Mouse (Mus musculus): ENCODE data around the gene Vill. TPM values are rescaled to one million over a fixed set of nuclear protein-coding genes. Genes with fewer than 3 reads are reported as not detected.

The Vill gene
- polyA plus RNA-seq, 1 experiment: 7.9 TPM

DNA sequence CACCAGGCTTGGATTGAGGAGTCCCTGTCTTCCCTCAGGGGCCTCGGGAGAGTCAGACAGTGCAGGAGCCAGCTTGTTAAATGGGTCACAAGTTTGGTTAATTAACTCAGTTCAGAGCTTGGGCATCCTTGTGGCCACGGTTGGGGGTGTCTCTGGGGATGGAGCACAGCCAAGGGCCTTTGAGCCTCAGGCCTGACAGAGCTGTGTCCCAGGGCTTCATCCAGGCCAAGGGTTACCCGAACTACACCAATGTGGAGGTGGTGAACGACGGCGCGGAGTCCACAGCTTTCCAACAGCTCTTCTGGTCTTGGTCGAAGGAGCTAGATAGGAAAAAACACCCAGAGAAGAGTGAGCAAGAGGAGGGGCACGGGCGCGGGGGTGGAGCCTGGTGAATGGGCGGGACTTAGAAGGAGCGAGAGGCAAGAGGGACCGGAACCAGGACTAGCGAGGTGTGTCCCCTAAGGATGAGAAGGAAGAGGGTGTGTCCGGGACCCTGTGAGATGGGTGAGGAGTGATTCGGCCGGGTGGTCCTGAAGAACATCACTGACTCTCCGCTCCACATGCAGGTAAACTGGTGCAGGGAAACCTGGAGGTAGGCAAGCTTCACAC lies 10.6 kb downstream of the Vill start:
- 69% methylated on average over 19 of the region's 19 CpGs for WGBS
- no peaks in the 10 kb centered on the region for H3K27me3 ChIP-seq (ENCODE audit: control insufficient read depth, insufficient read depth, low read length)
- H3K36me3 ChIP-seq (ENCODE audit: control insufficient read depth, insufficient read depth, low read length): no peaks in the 10 kb centered on the region
- TF ChIP-seq CTCF (IDR thresholded peaks at IDR 0.05; ENCODE audit: borderline replicate concordance, control insufficient read depth, extremely low read depth, insufficient read depth, low read length, poor library complexity): no peak
- no peak for TF ChIP-seq POLR2A (IDR thresholded peaks at IDR 0.05; ENCODE audit: control insufficient read depth, extremely low read depth, insufficient read depth, low read length, poor library complexity)
- DNase-seq: no peak
- peak overlapping the region; percentile 16; the same call in 1 of the 2 replicates for H3K4me3 ChIP-seq (ENCODE audit: control insufficient read depth, insufficient read depth, low read length)
- no peak overlapping the region for H3K27ac ChIP-seq (ENCODE audit: control insufficient read depth, insufficient read depth, low read length)
- H3K4me1 ChIP-seq (replicated peaks; ENCODE audit: control insufficient read depth, insufficient read depth, low read length): peaks cover 10% of the 10 kb centered on the region

DNA sequence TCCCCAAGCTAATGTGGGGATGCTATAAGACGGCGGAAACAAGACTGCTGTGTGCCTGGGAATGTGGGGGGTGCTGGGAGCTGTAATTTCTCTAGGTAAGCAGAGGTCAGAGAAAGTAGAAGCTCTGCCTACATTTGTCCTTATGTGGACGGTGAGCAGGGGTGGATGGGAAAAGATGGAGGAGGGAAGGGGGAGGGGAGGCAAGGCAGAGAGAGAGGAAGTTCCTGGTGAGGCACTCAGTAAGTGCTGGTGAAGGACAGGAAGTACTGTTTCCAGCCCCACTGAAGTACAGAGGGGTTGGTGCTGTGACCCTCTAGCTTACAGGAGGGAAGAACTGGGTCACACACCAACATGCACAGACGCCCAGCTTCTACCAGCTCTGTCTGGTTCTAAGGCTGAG lies 11.7 kb downstream of the Vill start:
- no peak for TF ChIP-seq CTCF (IDR thresholded peaks at IDR 0.05; ENCODE audit: borderline replicate concordance, control insufficient read depth, extremely low read depth, insufficient read depth, low read length, poor library complexity)
- no peak for TF ChIP-seq POLR2A (IDR thresholded peaks at IDR 0.05; ENCODE audit: control insufficient read depth, extremely low read depth, insufficient read depth, low read length, poor library complexity)
- no peaks in the 10 kb centered on the region for H3K36me3 ChIP-seq (ENCODE audit: control insufficient read depth, insufficient read depth, low read length)

DNA sequence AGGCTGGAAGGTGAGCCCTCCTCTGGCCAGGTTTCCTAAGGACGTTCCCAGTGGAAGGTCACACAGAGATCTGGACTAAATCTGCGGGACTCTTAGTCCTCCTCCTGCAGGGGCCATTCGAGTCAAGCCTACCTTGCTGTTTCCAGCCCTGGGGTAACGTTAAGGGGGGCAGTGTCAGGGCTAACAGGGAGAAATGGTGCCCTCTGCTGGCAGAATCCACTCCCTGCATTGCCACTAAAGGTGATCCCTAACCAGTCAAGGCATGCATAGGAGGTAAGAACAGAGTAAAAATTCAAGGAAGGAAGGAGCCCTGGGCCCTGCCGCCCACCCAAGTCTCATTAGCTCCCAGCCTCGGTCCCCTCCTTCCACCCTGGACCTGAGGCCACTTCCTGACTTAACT lies 15.0 kb downstream of the Vill start:
- TF ChIP-seq POLR2A (IDR thresholded peaks at IDR 0.05; ENCODE audit: control insufficient read depth, extremely low read depth, insufficient read depth, low read length, poor library complexity): no peak
- peak; percentile 84; the same call in 1 of the 2 replicates for TF ChIP-seq CTCF (IDR thresholded peaks at IDR 0.05; ENCODE audit: borderline replicate concordance, control insufficient read depth, extremely low read depth, insufficient read depth, low read length, poor library complexity)
- Histone ChIP-seq H3K27ac (ENCODE audit: control insufficient read depth, insufficient read depth, low read length) (no peak overlapping the region), H3K36me3 (ENCODE audit: control insufficient read depth, insufficient read depth, low read length) (no peaks in the 10 kb centered on the region), H3K27me3 (ENCODE audit: control insufficient read depth, insufficient read depth, low read length) (no peaks in the 10 kb centered on the region), H3K4me3 (ENCODE audit: control insufficient read depth, insufficient read depth, low read length) (no peak overlapping the region), H3K4me1 (replicated peaks; ENCODE audit: control insufficient read depth, insufficient read depth, low read length) (peaks cover 10% of the 10 kb centered on the region)
- DNase-seq: peak; percentile 77
- WGBS: 6% methylated on average over 6 of the region's 6 CpGs

More for the DNA sequence above, 11.7 kb downstream of the Vill start:
- 46% methylated on average over 4 of the region's 4 CpGs for WGBS
- Histone ChIP-seq H3K27me3 (ENCODE audit: control insufficient read depth, insufficient read depth, low read length) (no peaks in the 10 kb centered on the region), H3K4me3 (ENCODE audit: control insufficient read depth, insufficient read depth, low read length) (no peak overlapping the region), H3K4me1 (replicated peaks; ENCODE audit: control insufficient read depth, insufficient read depth, low read length) (peaks cover 10% of the 10 kb centered on the region), H3K27ac (ENCODE audit: control insufficient read depth, insufficient read depth, low read length) (no peak overlapping the region)
- no peak for DNase-seq

DNA sequence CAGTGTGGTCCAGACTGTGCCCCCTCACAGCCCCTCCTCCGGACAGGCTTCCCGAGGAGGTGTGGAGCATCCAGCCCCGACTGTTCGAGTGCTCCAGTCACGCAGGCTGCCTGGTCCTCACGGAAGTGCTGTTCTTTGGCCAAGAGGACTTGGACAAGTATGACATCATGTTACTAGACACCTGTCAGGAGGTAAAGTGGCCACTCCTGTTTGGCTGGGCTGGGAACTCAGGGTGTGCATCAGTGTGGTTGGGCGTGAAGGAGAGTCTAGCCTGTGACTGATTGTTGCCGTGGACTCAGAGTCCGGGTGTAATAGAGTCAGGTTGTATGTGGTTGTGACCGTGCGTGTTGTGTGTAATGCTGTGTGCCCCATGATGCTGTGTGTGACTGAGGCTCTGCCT lies 15.7 kb downstream of the Vill start:
- DNase-seq: no peak
- H3K27me3 ChIP-seq (ENCODE audit: control insufficient read depth, insufficient read depth, low read length): no peaks in the 10 kb centered on the region
- peaks cover 8% of the 10 kb centered on the region for H3K4me1 ChIP-seq (replicated peaks; ENCODE audit: control insufficient read depth, insufficient read depth, low read length)
- 93% methylated on average over 11 of the region's 11 CpGs for WGBS
- H3K36me3 ChIP-seq (ENCODE audit: control insufficient read depth, insufficient read depth, low read length): no peaks in the 10 kb centered on the region
- TF ChIP-seq POLR2A (IDR thresholded peaks at IDR 0.05; ENCODE audit: control insufficient read depth, extremely low read depth, insufficient read depth, low read length, poor library complexity) (no peak), CTCF (IDR thresholded peaks at IDR 0.05; ENCODE audit: borderline replicate concordance, control insufficient read depth, extremely low read depth, insufficient read depth, low read length, poor library complexity) (no peak)
- H3K4me3 ChIP-seq (ENCODE audit: control insufficient read depth, insufficient read depth, low read length): no peak overlapping the region
- H3K27ac ChIP-seq (ENCODE audit: control insufficient read depth, insufficient read depth, low read length): no peak overlapping the region

- WGBS: 92% methylated on average over 13 of the region's 13 CpGs
- no peak overlapping the region for H3K4me3 ChIP-seq (ENCODE audit: control insufficient read depth, insufficient read depth, low read length)
- no peak for TF ChIP-seq CTCF (IDR thresholded peaks at IDR 0.05; ENCODE audit: borderline replicate concordance, control insufficient read depth, extremely low read depth, insufficient read depth, low read length, poor library complexity)
- no peak for TF ChIP-seq POLR2A (IDR thresholded peaks at IDR 0.05; ENCODE audit: control insufficient read depth, extremely low read depth, insufficient read depth, low read length, poor library complexity)
These were observed 17.7 kb downstream of the Vill start for GRCm38 (mm10) chr9:119070173-119070825.

GRCm38 (mm10) chr9:119071786-119072185 lies 19.2 kb downstream of the Vill start:
- WGBS: 96% methylated on average over 9 of the region's 9 CpGs
- no peak overlapping the region for H3K27ac ChIP-seq (ENCODE audit: control insufficient read depth, insufficient read depth, low read length)
- TF ChIP-seq POLR2A (IDR thresholded peaks at IDR 0.05; ENCODE audit: control insufficient read depth, extremely low read depth, insufficient read depth, low read length, poor library complexity) (no peak), CTCF (IDR thresholded peaks at IDR 0.05; ENCODE audit: borderline replicate concordance, control insufficient read depth, extremely low read depth, insufficient read depth, low read length, poor library complexity) (no peak)
- no peaks in the 10 kb centered on the region for H3K27me3 ChIP-seq (ENCODE audit: control insufficient read depth, insufficient read depth, low read length)
- no peaks in the 10 kb centered on the region for H3K36me3 ChIP-seq (ENCODE audit: control insufficient read depth, insufficient read depth, low read length)
- H3K4me3 ChIP-seq (ENCODE audit: control insufficient read depth, insufficient read depth, low read length): no peak overlapping the region
- H3K4me1 ChIP-seq (replicated peaks; ENCODE audit: control insufficient read depth, insufficient read depth, low read length): no peaks in the 10 kb centered on the region
- no peak for DNase-seq

More at GRCm38 (mm10) chr9:119070173-119070825, 17.7 kb downstream of the Vill start:
- Histone ChIP-seq H3K27ac (ENCODE audit: control insufficient read depth, insufficient read depth, low read length) (no peak overlapping the region), H3K27me3 (ENCODE audit: control insufficient read depth, insufficient read depth, low read length) (no peaks in the 10 kb centered on the region), H3K4me1 (replicated peaks; ENCODE audit: control insufficient read depth, insufficient read depth, low read length) (no peaks in the 10 kb centered on the region), H3K36me3 (ENCODE audit: control insufficient read depth, insufficient read depth, low read length) (no peaks in the 10 kb centered on the region)
- no peak for DNase-seq

Data from thymus, adult 2 months (tissue).